Mouse (Mus musculus): Measurements from ENCODE around the gene Slc19a2. TPM values are rescaled to one million over a fixed set of nuclear protein-coding genes. Genes with fewer than 3 reads are reported as not detected.
"Not testable (repeated sequence)": the region's sequence is repeated elsewhere in the genome, so short reads cannot be mapped to it uniquely, and the experiment has no call there.

Gene Slc19a2
- polyA plus RNA-seq, 1 experiment from 2014 or later: 15.5 TPM

DNA sequence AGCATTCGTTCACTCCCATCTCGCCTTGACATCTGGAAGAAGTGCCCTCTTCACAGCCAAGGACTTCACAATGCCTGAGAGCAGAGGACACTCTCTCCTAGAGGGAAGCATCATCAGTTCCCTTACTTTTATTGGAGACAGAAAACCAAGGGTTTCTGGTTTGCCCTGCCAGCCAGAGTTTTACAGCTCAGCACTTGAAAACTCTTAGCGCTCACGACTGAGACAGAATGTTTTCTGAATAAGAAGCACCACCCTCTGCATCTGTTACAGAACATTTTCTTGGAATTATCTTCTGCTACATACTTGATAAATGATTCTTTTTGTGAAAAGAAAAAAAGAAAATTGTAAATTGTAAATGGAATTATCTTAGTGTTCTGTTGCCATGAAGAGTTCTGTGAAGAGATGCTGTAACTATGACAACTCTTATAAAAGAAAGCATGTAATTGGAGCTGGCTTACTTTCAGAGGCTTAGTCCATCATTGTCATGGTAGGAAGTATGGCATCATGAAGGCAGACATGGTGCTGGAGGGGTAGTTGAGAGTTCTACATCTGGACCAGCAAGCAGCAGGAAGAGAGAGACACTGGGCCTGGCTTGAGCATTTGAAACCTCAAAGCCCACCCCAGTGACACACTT lies 16.8 kb upstream of the Slc19a2 start:
- ATAC-seq (ENCODE audit: insufficient read depth, low FRiP score, low read depth); H3K36me3 ChIP-seq; H3K9ac ChIP-seq; H3K27me3 ChIP-seq (replicated peaks); H3K4me1 ChIP-seq; H3K4me3 ChIP-seq (replicated peaks); H3K4me2 ChIP-seq; H3K27ac ChIP-seq; H3K9me3 ChIP-seq: not testable (repeated sequence)
- 85% methylated on average over 2 of the region's 4 CpGs for WGBS

DNA sequence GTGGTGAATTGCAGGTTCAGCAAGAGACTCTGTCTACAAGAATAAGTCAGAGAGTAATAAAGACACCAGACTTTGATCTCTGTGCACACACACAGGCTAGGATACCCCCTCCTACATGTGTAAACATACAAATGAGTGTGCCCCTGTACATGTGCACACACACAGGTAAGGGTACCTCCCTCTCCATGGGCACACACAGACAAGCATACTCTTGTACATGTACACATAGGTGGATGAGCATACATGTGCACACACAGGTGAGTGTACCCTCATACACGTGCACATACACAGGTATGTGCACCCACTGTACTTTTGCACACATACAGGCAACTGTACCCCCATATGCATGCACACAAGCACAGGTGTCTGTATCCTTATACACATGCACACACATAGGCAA lies 15.4 kb upstream of the Slc19a2 start:
- no peaks in the 10 kb centered on the region for H3K4me1 ChIP-seq
- H3K4me3 ChIP-seq (replicated peaks): no peak overlapping the region
- H3K4me2 ChIP-seq: no peak overlapping the region
- WGBS: 94% methylated on average over 1 of the region's 1 CpGs
- H3K9me3 ChIP-seq: no peaks in the 10 kb centered on the region
- no peaks in the 10 kb centered on the region for H3K27me3 ChIP-seq (replicated peaks)
- no peak overlapping the region for H3K9ac ChIP-seq
- no peak overlapping the region for H3K27ac ChIP-seq
- no peaks in the 10 kb centered on the region for H3K36me3 ChIP-seq
- no peak for ATAC-seq (ENCODE audit: insufficient read depth, low FRiP score, low read depth)

DNA sequence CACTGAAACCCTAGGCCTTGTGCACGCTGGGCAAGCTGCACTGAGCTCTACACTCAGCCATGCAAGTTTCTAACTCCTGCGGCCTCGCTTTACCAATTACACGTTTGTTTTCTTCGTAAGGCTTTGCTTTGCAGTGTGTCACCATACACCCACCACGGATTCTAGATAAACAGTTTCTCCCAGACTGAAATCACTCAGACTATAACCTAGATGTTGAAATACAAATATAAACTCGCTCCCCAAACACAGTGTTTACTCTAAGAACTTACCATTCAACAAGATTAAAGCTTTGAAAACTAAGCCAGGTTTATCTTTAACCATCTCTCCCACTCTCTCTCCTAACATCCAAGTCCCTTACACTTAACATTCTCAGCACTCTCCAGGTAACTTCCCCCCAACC lies 13.8 kb upstream of the Slc19a2 start:
- no peak overlapping the region for H3K9ac ChIP-seq
- no peak overlapping the region for H3K27ac ChIP-seq
- H3K4me2 ChIP-seq: no peak overlapping the region
- H3K36me3 ChIP-seq: no peaks in the 10 kb centered on the region
- ATAC-seq (ENCODE audit: insufficient read depth, low FRiP score, low read depth): no peak
- WGBS: 40% methylated on average over 7 of the region's 7 CpGs
- no peaks in the 10 kb centered on the region for H3K27me3 ChIP-seq (replicated peaks)
- H3K4me1 ChIP-seq: no peaks in the 10 kb centered on the region
- H3K9me3 ChIP-seq: no peaks in the 10 kb centered on the region
- H3K4me3 ChIP-seq (replicated peaks): no peak overlapping the region

DNA sequence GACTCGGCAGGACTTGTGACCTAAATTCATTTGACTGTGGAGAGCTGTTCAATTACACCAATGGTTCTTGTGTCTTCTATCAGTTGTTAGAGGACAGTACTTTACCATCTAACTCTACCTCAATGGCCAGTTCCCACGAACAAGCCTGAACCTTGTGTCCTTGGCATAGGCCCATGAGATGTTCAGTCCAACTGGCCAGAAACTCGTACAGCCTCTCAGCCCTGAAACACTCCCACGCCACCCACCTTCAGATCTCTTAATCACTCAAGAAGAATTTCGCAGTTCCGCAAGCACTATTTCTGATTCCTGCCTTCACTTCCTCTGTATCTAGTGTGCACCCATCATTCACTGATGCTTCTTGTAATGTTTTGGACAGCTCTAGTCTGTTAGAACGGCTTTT lies 12.8 kb upstream of the Slc19a2 start:
- H3K36me3 ChIP-seq: no peaks in the 10 kb centered on the region
- no peak overlapping the region for H3K4me3 ChIP-seq (replicated peaks)
- no peaks in the 10 kb centered on the region for H3K4me1 ChIP-seq
- ATAC-seq (ENCODE audit: insufficient read depth, low FRiP score, low read depth): no peak
- 63% methylated on average over 7 of the region's 7 CpGs for WGBS
- no peak overlapping the region for H3K9ac ChIP-seq
- no peak overlapping the region for H3K27ac ChIP-seq
- no peaks in the 10 kb centered on the region for H3K27me3 ChIP-seq (replicated peaks)
- H3K9me3 ChIP-seq: no peaks in the 10 kb centered on the region
- H3K4me2 ChIP-seq: no peak overlapping the region

DNA sequence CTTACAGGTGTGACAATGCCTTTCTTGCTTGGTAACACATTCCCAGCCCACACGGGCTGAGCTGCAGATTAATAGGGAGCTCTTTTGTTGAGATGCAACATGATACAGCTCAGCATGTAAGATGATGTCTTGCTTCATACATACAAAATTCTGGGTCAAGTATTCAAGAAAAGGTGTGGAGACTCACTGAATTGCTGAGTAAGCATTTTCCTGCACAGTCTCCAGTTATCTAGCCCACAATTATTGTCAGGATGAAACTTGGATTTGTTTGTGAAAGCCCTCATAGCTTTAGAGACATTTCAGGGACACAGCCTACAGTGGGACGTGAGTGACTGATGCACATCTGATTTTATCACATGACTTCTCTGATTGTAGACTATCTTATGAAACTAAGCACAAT lies 7.4 kb upstream of the Slc19a2 start:
- Histone ChIP-seq H3K4me1 (no peaks in the 10 kb centered on the region), H3K9me3 (no peaks in the 10 kb centered on the region), H3K36me3 (no peaks in the 10 kb centered on the region), H3K4me2 (no peak overlapping the region), H3K9ac (no peak overlapping the region), H3K27me3 (replicated peaks) (no peaks in the 10 kb centered on the region), H3K27ac (no peak overlapping the region), H3K4me3 (replicated peaks) (no peak overlapping the region)
- ATAC-seq (ENCODE audit: insufficient read depth, low FRiP score, low read depth): no peak
- 60% methylated on average over 2 of the region's 2 CpGs for WGBS

GRCm38 (mm10) chr1:164242809-164243208 lies 6.0 kb upstream of the Slc19a2 start:
- H3K36me3 ChIP-seq: no peaks in the 10 kb centered on the region
- H3K4me3 ChIP-seq (replicated peaks): no peak overlapping the region
- H3K4me1 ChIP-seq: peaks cover 3% of the 10 kb centered on the region; the same call in 1 of the 2 replicates
- H3K9me3 ChIP-seq: no peaks in the 10 kb centered on the region
- 53% methylated on average over 8 of the region's 8 CpGs for WGBS
- no peak overlapping the region; the same call in 1 of the 2 replicates for H3K27ac ChIP-seq
- H3K27me3 ChIP-seq (replicated peaks): no peaks in the 10 kb centered on the region
- no peak overlapping the region for H3K4me2 ChIP-seq
- H3K9ac ChIP-seq: no peak overlapping the region
- peak; percentile 71; the same call in 1 of the 2 replicates for ATAC-seq (ENCODE audit: insufficient read depth, low FRiP score, low read depth)

DNA sequence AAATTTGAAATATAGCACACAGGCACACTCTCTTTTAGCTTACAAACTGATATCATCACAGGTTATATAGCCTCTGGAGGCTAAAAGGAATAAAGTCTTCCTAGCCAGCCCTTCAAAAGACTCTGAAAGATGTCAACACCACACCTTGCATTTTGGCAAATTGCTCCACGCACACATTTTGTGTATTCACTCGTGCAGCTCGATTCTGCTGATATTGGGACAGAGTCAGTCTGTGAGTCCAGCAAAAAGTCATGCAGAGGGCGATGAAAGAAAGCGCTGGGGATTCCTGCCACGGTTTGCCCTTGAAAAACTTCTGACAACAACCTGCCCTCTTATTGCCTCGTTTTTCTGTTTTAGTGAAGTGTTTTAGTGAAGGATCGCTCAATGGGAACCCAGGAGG lies 1.4 kb upstream of the Slc19a2 start:
- Histone ChIP-seq H3K9me3 (no peaks in the 10 kb centered on the region), H3K9ac (no peak overlapping the region), H3K4me3 (replicated peaks) (no peak overlapping the region), H3K36me3 (no peaks in the 10 kb centered on the region), H3K4me1 (peaks cover 18% of the 10 kb centered on the region), H3K27ac (peak overlapping the region; percentile 80; the same call in 1 of the 2 replicates), H3K4me2 (peak overlapping the region; percentile 63), H3K27me3 (replicated peaks) (no peaks in the 10 kb centered on the region)
- 48% methylated on average over 8 of the region's 8 CpGs for WGBS
- ATAC-seq (ENCODE audit: insufficient read depth, low FRiP score, low read depth): no peak

DNA sequence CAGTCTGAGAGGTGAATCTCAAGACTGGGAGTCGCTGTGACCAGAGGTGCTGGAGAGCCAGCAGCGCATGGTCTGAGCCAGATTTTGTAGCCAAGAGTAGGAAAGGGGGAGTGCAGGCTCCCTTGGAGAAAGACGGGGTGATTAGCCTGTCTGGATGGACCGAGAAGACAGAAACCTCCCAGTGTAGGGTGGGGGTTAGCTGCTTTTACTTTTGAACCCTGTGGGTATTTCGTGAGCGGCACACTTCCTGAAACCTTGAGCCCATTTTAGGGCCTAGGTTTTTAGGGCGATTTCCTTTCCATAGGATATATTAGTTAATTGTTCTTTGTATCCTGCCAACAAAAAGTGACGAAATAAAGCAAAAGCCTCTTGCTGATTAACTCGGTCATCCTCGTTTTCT lies 875 bp upstream of the Slc19a2 start:
- H3K4me1 ChIP-seq: peaks cover 18% of the 10 kb centered on the region
- H3K9ac ChIP-seq: no peak overlapping the region
- H3K9me3 ChIP-seq: no peaks in the 10 kb centered on the region
- H3K36me3 ChIP-seq: no peaks in the 10 kb centered on the region
- H3K27ac ChIP-seq: peak overlapping the region; percentile 80; the same call in 1 of the 2 replicates
- WGBS: 15% methylated on average over 10 of the region's 10 CpGs
- no peak for ATAC-seq (ENCODE audit: insufficient read depth, low FRiP score, low read depth)
- no peaks in the 10 kb centered on the region for H3K27me3 ChIP-seq (replicated peaks)
- H3K4me2 ChIP-seq: peak overlapping the region; percentile 63
- peak overlapping the region; percentile 81 for H3K4me3 ChIP-seq (replicated peaks)

DNA sequence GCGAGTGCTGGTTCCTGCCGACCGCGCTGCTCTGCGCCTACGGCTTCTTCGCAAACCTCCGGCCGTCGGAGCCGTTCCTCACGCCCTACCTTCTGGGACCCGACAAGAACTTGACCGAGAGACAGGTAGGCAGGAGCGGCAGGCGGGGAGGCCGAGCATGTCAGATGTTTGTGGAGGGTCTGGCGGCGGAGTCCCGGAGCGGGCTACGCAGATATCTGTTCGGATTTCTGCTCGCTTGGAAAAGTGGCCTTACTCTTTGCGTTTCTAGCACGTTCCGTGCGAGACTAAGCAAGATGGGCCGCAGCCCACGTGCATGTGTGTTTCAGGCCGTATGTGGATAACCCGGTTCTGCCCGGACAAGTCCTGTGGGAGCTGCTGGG lies 476 bp downstream of the Slc19a2 start:
- peak overlapping the region; percentile 79 for H3K27ac ChIP-seq
- no peak for ATAC-seq (ENCODE audit: insufficient read depth, low FRiP score, low read depth)
- H3K27me3 ChIP-seq (replicated peaks): no peaks in the 10 kb centered on the region
- under 1% methylated on average over 33 of the region's 33 CpGs for WGBS
- no peaks in the 10 kb centered on the region for H3K36me3 ChIP-seq
- peak overlapping the region; percentile 51 for H3K9ac ChIP-seq
- H3K4me1 ChIP-seq: peaks cover 18% of the 10 kb centered on the region
- H3K9me3 ChIP-seq: no peaks in the 10 kb centered on the region
- peak overlapping the region; percentile 81 for H3K4me3 ChIP-seq (replicated peaks)
- peak overlapping the region; percentile 71 for H3K4me2 ChIP-seq

- Histone ChIP-seq H3K4me1 (peaks cover 18% of the 10 kb centered on the region), H3K27ac (peak overlapping the region; percentile 12; the same call in 1 of the 2 replicates), H3K4me3 (replicated peaks) (peak overlapping the region; percentile 81), H3K9me3 (no peaks in the 10 kb centered on the region), H3K4me2 (peak overlapping the region; percentile 71), H3K36me3 (no peaks in the 10 kb centered on the region), H3K27me3 (replicated peaks) (no peaks in the 10 kb centered on the region), H3K9ac (no peak overlapping the region)
- ATAC-seq (ENCODE audit: insufficient read depth, low FRiP score, low read depth): no peak
- WGBS: 43% methylated on average over 8 of the region's 8 CpGs
Measured at GRCm38 (mm10) chr1:164250391-164251150, 1.7 kb downstream of the Slc19a2 start.

GRCm38 (mm10) chr1:164251438-164251837 lies 2.6 kb downstream of the Slc19a2 start:
- Histone ChIP-seq H3K4me2 (no peak overlapping the region), H3K27me3 (replicated peaks) (no peaks in the 10 kb centered on the region), H3K9me3 (no peaks in the 10 kb centered on the region), H3K4me3 (replicated peaks) (no peak overlapping the region), H3K9ac (no peak overlapping the region), H3K36me3 (no peaks in the 10 kb centered on the region), H3K27ac (no peak overlapping the region), H3K4me1 (peaks cover 18% of the 10 kb centered on the region)
- WGBS: 79% methylated on average over 1 of the region's 1 CpGs
- no peak for ATAC-seq (ENCODE audit: insufficient read depth, low FRiP score, low read depth)

GRCm38 (mm10) chr1:164252551-164252950 lies 3.7 kb downstream of the Slc19a2 start:
- H3K4me3 ChIP-seq (replicated peaks): no peak overlapping the region
- no peak for ATAC-seq (ENCODE audit: insufficient read depth, low FRiP score, low read depth)
- no peaks in the 10 kb centered on the region for H3K27me3 ChIP-seq (replicated peaks)
- no peak overlapping the region for H3K27ac ChIP-seq
- no peak overlapping the region for H3K4me2 ChIP-seq
- WGBS: 55% methylated on average over 5 of the region's 5 CpGs
- peaks cover 8% of the 10 kb centered on the region; the same call in 1 of the 2 replicates for H3K36me3 ChIP-seq
- peaks cover 15% of the 10 kb centered on the region for H3K4me1 ChIP-seq
- no peak overlapping the region for H3K9ac ChIP-seq
- H3K9me3 ChIP-seq: no peaks in the 10 kb centered on the region
